Mouse (Mus musculus) heart, adult 2 months (tissue): Measurements from ENCODE around the gene Myl9.

Source experiments
- EP300 ChIP-seq: fragments of 200-500 bp; IDR thresholded peaks from 2 replicates; pipeline ENCODE4 v1.6.1; 2011; ENCODE audit warnings: low read depth, low read length, control low read depth; ENCODE audit not compliant: insufficient read depth
- POLR2A ChIP-seq: fragments of 200-500 bp; IDR thresholded peaks from 2 replicates; pipeline ENCODE4 v1.6.1; 2011; ENCODE audit warnings: mild to moderate bottlenecking, low read depth, low read length, control low read depth; ENCODE audit not compliant: insufficient read depth

GRCm38 (mm10) chr2:156736846-156737245 is 38.4 kb upstream of the Myl9 start:
- TF ChIP-seq POLR2A = no peak
- 0 out of 2 replicates have a peak, but pooled peaks have one; percentile 28 for TF ChIP-seq EP300
